Comparison of ENCODE assay signal across 8 mouse cellular contexts in the genomic region with DNA sequence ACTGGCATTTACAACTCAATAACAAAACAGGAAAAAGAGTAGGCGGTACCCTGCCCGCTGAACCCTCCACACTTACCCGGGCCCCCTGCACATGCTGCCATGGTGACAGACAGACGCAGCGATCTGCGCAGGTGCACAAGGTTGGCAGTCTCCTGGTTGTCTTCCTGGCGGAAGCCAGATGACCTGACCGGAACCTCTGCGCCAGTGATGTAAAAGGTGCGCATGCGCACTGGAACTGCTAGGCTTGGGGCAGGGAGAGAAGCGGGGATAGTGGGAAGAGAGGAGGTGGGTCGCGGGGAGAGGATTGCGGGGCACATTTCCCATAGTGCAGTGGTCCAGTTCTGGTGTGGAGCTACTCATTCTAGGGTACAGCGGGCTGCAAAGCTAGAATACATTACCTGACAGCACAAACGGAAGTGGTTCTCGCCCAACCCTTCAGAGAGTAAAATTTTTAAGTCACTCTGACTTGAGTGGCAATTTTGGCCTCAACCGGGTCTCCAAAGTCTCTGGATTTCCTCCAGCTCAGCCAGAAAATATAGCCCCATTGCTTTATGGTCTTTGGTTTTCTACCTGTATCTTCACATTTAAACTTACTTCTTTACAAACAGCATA. TPM values are rescaled to one million over a fixed set of nuclear protein-coding genes. Genes with fewer than 3 reads are reported as not detected.
DNase-seq lines count a peak whose midpoint lies in the region; TF ChIP-seq lines count a peak whose summit lies in the region.

Fam151b (minus strand) TSS at position 164 of the 612 bp plus-strand sequence.

- H3K36me3 ChIP-seq in macrophage (ENCODE audit: inconsistent target) = no peaks in the 10 kb centered on the region

- WGBS in macrophage (ENCODE audit: missing documents) = 3% methylated on average over 19 of the region's 19 CpGs

- H3K27ac ChIP-seq in left cerebral cortex, adult 2 months = peak within 1 kb of the TSS; percentile 81
- H3K27ac ChIP-seq in macrophage = no peak within 1 kb of the TSS

- DNase-seq in adrenal gland, adult 18-20 months (ENCODE audit: low spot score in 2 of 2) = peak; percentile 79 to 83
- DNase-seq in embryo, embryonic 10.5 days (ENCODE audit: low spot score) = peak; percentile 98
- DNase-seq in gastrocnemius, postnatal 10 days = peak; percentile 79
- peak; percentile 91 for DNase-seq in hindlimb bud, embryonic 11.5 days (ENCODE audit: extremely low spot score, low read depth, low spot score)
- DNase-seq in left cerebral cortex, adult 2 months (ENCODE audit: extremely low spot score in 1 of 2, low spot score in 2 of 2) = peak; percentile 87 to 89
- DNase-seq in retina, postnatal 7 days (ENCODE audit: low read depth, low spot score) = peak; percentile 92
- peak; percentile 79 to 80 for DNase-seq in urinary bladder, adult 18-20 months (ENCODE audit: low spot score in 2 of 2)

- H3K79me2 ChIP-seq in macrophage (ENCODE audit: inconsistent target) = no peaks in the 10 kb centered on the region

- TF ChIP-seq CTCF in left cerebral cortex, adult 2 months (IDR thresholded peaks at IDR 0.05) = no peak

- H3K4me3 ChIP-seq in left cerebral cortex, adult 2 months = peak within 1 kb of the TSS; percentile 54
- peak within 1 kb of the TSS; percentile 61 for H3K4me3 ChIP-seq in macrophage (ENCODE audit: inconsistent target)

- intact Hi-C loops in left cerebral cortex, adult 2 months (cut with DNase I) = loop anchor here (2.0 to 5.0 kb wide), 2 partner anchors 129 to 572 kb away; partner anchors contain the start of genes Dhfr and Msh3

RNA-seq across cellular contexts. Expression of gene Fam151b, which starts in this region (rescaled TPM):
- total RNA-seq in adrenal gland, adult 18-20 months (2021) = 1 to 10 TPM; 3.7 to 6.9 TPM
- total RNA-seq in gastrocnemius, postnatal 10 days (2021) = 1 to 10 TPM; 3.0 to 3.4 TPM
- total RNA-seq in left cerebral cortex, adult 2 months (2021) = 10 to 100 TPM; 10.4 to 10.7 TPM
- total RNA-seq in macrophage (2018; cell fraction: chromatin; rRNA removed) = 10 to 100 TPM in 1 of 26 experiments, 1 to 10 TPM in 25; 1.1 to 11.4 (median 6.1) TPM
- total RNA-seq in macrophage (2018; cell fraction: cytosol; rRNA removed) = 1 to 10 TPM; 4.3 to 7.7 (median 6.0) TPM
- 10 to 100 TPM in 2 of 26 experiments, 1 to 10 TPM in 24; 2.0 to 11.2 (median 5.5) TPM for total RNA-seq in macrophage (2018; cell fraction: nucleus; rRNA removed)
- polyA plus RNA-seq in macrophage (2018) = 6.2 to 7.4 TPM (median 6.4 TPM) in 3 replicates
